Comparison of ENCODE assay signal across 27 mouse cellular contexts in genomic region chr1:128470786-128471185, GRCm38 (mm10). TPM values are rescaled to one million over a fixed set of nuclear protein-coding genes. Genes with fewer than 3 reads are reported as not detected.
DNase-seq lines count a peak whose midpoint lies in the region; ATAC-seq and TF ChIP-seq lines count a peak whose summit lies in the region.
"Had no signal": no experiment of that assay in that cellular context is flagged by ENCODE, and none has a peak within 500 bp of the region (broad histone marks: within the 10 kb centered on the region; RNA-seq: fewer than 3 reads in every experiment).

No protein-coding gene starts in this region.

- no peak overlapping the region for H3K4me3 ChIP-seq in forebrain, embryonic 14.5 days (ENCODE audit: low read depth, low read length)
- no peak overlapping the region for H3K4me3 ChIP-seq in forebrain, embryonic 15.5 days
- no peak overlapping the region for H3K4me3 ChIP-seq in left cerebral cortex, adult 2 months
- H3K4me3 ChIP-seq: hindbrain, embryonic 15.5 days; kidney, embryonic 15.5 days; limb, embryonic 12.5 days; liver, embryonic 13.5 days; megakaryocyte, embryonic 14.5 days; midbrain, embryonic 15.5 days; neural tube, embryonic 13.5 days had no signal

- H3K4me2 ChIP-seq in forebrain, embryonic 14.5 days (ENCODE audit: low read length), result no peak overlapping the region
- no peak overlapping the region for H3K4me2 ChIP-seq in forebrain, embryonic 15.5 days (replicated peaks)
- H3K4me2 ChIP-seq: hindbrain, embryonic 15.5 days; kidney, embryonic 15.5 days; limb, embryonic 12.5 days; liver, embryonic 13.5 days; midbrain, embryonic 15.5 days; neural tube, embryonic 13.5 days had no signal

- intact Hi-C loops in left cerebral cortex, postnatal 4 days (cut with DNase I), result loop anchor here (10.0 kb wide), 1 partner anchor 114 kb away; no protein-coding TSS in a partner anchor
- intact Hi-C loops in left cerebral cortex, adult 2 months (cut with DNase I), result loop anchor here (10.0 kb wide), 1 partner anchor 214 kb away; no protein-coding TSS in a partner anchor

- H3K9ac ChIP-seq in forebrain, embryonic 14.5 days (ENCODE audit: low read length), result no peak overlapping the region
- no peak overlapping the region for H3K9ac ChIP-seq in forebrain, embryonic 15.5 days (replicated peaks)
- H3K9ac ChIP-seq: hindbrain, embryonic 15.5 days; kidney, embryonic 15.5 days; limb, embryonic 12.5 days; liver, embryonic 13.5 days; midbrain, embryonic 15.5 days; neural tube, embryonic 13.5 days had no signal

- no peak for ATAC-seq in forebrain, embryonic 14.5 days
- ATAC-seq in forebrain, embryonic 15.5 days (replicated peaks), result no peak
- ATAC-seq: CD4-positive, CD25-positive, alpha-beta regulatory T cell, adult 4 months; intestine, postnatal 0 days; midbrain, embryonic 15.5 days had no signal

- peaks cover 17% of the 10 kb centered on the region for H3K4me1 ChIP-seq in forebrain, embryonic 14.5 days (ENCODE audit: control insufficient read depth, insufficient read depth, low read length)
- peaks cover 22% of the 10 kb centered on the region for H3K4me1 ChIP-seq in forebrain, embryonic 15.5 days

- 35% methylated on average over 2 of the region's 2 CpGs for WGBS in forebrain, embryonic 14.5 days
- WGBS in forebrain, embryonic 15.5 days, result 26% methylated on average over 2 of the region's 2 CpGs

- DNase-seq in forebrain, embryonic 14.5 days (ENCODE audit: low spot score), result peak; percentile 67
- peak; percentile 50 for DNase-seq in left cerebral cortex, postnatal 4 days
- DNase-seq in left cerebral cortex, adult 2 months (ENCODE audit: extremely low spot score in 1 of 2, low spot score in 2 of 2), result no peak
- DNase-seq in layer of hippocampus, adult 11-12 months (ENCODE audit: low spot score), result peak; percentile 38
- DNase-seq in layer of hippocampus, postnatal 10 days (ENCODE audit: low spot score in 2 of 2), result peak; percentile 30 to 34
- DNase-seq in natural killer cell, adult 2 months (ENCODE audit: low spot score in 2 of 2), result no peak
- no peak for DNase-seq in left cerebral cortex, adult 11 months (ENCODE audit: low spot score)
- DNase-seq: adrenal gland, postnatal 25 days; cerebellum, adult 11-12 months; cerebellum, postnatal 36 days; gastrocnemius, postnatal 36 days; heart, postnatal 36 days; kidney, postnatal 4 days; liver, embryonic 13.5 days; lung, adult 2 months; retina, postnatal 1 day; right cerebral cortex, postnatal 4 days; thymus, postnatal 36 days had no signal

- no peak for TF ChIP-seq CTCF in left cerebral cortex, adult 2 months (IDR thresholded peaks at IDR 0.05)

- no peaks in the 10 kb centered on the region for H3K9me3 ChIP-seq in forebrain, embryonic 14.5 days (replicated peaks; ENCODE audit: control insufficient read depth, low read length)
- H3K9me3 ChIP-seq in forebrain, embryonic 15.5 days, result no peaks in the 10 kb centered on the region
- H3K9me3 ChIP-seq: hindbrain, embryonic 15.5 days; kidney, embryonic 15.5 days; limb, embryonic 12.5 days; liver, embryonic 13.5 days; megakaryocyte, embryonic 14.5 days; midbrain, embryonic 15.5 days; neural tube, embryonic 13.5 days had no signal

- H3K27me3 ChIP-seq in forebrain, embryonic 14.5 days (replicated peaks; ENCODE audit: control insufficient read depth, insufficient read depth, low read length), result no peaks in the 10 kb centered on the region
- no peaks in the 10 kb centered on the region for H3K27me3 ChIP-seq in forebrain, embryonic 15.5 days
- H3K27me3 ChIP-seq: hindbrain, embryonic 15.5 days; megakaryocyte, embryonic 14.5 days; midbrain, embryonic 15.5 days; neural tube, embryonic 13.5 days had no signal

- no peaks in the 10 kb centered on the region for H3K36me3 ChIP-seq in forebrain, embryonic 14.5 days (ENCODE audit: control insufficient read depth, insufficient read depth, low read length)
- H3K36me3 ChIP-seq in forebrain, embryonic 15.5 days, result no peaks in the 10 kb centered on the region
- H3K36me3 ChIP-seq: hindbrain, embryonic 15.5 days; kidney, embryonic 15.5 days; limb, embryonic 12.5 days; liver, embryonic 13.5 days; midbrain, embryonic 15.5 days; neural tube, embryonic 13.5 days had no signal

- H3K27ac ChIP-seq in forebrain, embryonic 14.5 days (ENCODE audit: low read depth, low read length), result no peak overlapping the region
- no peak overlapping the region for H3K27ac ChIP-seq in forebrain, embryonic 15.5 days (replicated peaks)
- H3K27ac ChIP-seq in left cerebral cortex, adult 2 months, result no peak overlapping the region
- H3K27ac ChIP-seq: kidney, embryonic 15.5 days; limb, embryonic 12.5 days; liver, embryonic 13.5 days had no signal

RNA-seq across cellular contexts. Expression of gene Dars, which starts 53.6 kb away (rescaled TPM):
- 105 and 111 TPM in 2 replicates for polyA plus RNA-seq in forebrain, embryonic 14.5 days (2014; fragmentation: Nextera tagmentation; extraction: Ambion mirVana)
- 137 and 141 TPM in 2 replicates for polyA plus RNA-seq in forebrain, embryonic 15.5 days (2015; fragmentation: Nextera tagmentation; extraction: Ambion mirVana)
- total RNA-seq in left cerebral cortex, postnatal 4 days (2021), result 10 to 100 TPM; 72.5 to 73.8 TPM
- 10 to 100 TPM; 48.9 to 49.6 TPM for total RNA-seq in left cerebral cortex, adult 2 months (2021)
- total RNA-seq in layer of hippocampus, postnatal 10 days (2021), result 10 to 100 TPM; 70.2 to 77.2 TPM

Comparison
In these comparisons a context has a peak if more than half of its experiments do, and no peak if none do; other contexts are left out.
1. DNase-seq: peak in forebrain, embryonic 14.5 days (single experiment), left cerebral cortex, postnatal 4 days (single experiment), layer of hippocampus, adult 11-12 months (single experiment) and layer of hippocampus, postnatal 10 days (2 of 2); none in left cerebral cortex, adult 2 months (0 of 2), natural killer cell, adult 2 months (0 of 2) and left cerebral cortex, adult 11 months (single experiment).